Mouse (Mus musculus) intestine, embryonic 15.5 days (tissue): ENCODE results near the gene Sap18. TPM values are rescaled to one million over a fixed set of nuclear protein-coding genes. Genes with fewer than 3 reads are reported as not detected.
"Not testable (repeated sequence)": the region's sequence is repeated elsewhere in the genome, so short reads cannot be mapped to it uniquely, and the experiment has no call there.

Source experiments
- ATAC-seq: fragments of 200-750 bp; cut with Nextera tagmentation; 2 replicates; pipeline ENCODE4 v1.8.0; 2017; ENCODE audit warnings: moderate TSS enrichment, moderate library complexity
- H3K27ac ChIP-seq: fragments of 300-500 bp; sonication (generic); 2 replicates; pipeline ENCODE4 v1.5.1; 2015; ENCODE audit warnings: mild to moderate bottlenecking, inconsistent platforms
- H3K27me3 ChIP-seq: fragments of 300-500 bp; sonication (generic); replicated peaks from 2 replicates; pipeline ENCODE4 v1.6.1; 2015; ENCODE audit warnings: inconsistent platforms
- H3K36me3 ChIP-seq: fragments of 300-500 bp; sonication (generic); 2 replicates; pipeline ENCODE4 v1.6.1; 2015; ENCODE audit warnings: inconsistent platforms
- H3K4me1 ChIP-seq: fragments of 300-500 bp; sonication (generic); replicated peaks from 2 replicates; pipeline ENCODE4 v1.6.1; 2015; ENCODE audit warnings: inconsistent platforms
- H3K4me2 ChIP-seq: fragments of 300-500 bp; sonication (generic); replicated peaks from 2 replicates; pipeline ENCODE4 v1.6.1; 2015; ENCODE audit warnings: mild to moderate bottlenecking, inconsistent platforms
- H3K4me3 ChIP-seq: fragments of 300-500 bp; sonication (generic); replicated peaks from 2 replicates; pipeline ENCODE4 v1.5.1; 2015; ENCODE audit warnings: inconsistent platforms
- H3K9ac ChIP-seq: fragments of 300-500 bp; sonication (generic); 2 replicates; pipeline ENCODE4 v1.6.1; 2015; ENCODE audit warnings: inconsistent platforms
- H3K9me3 ChIP-seq: fragments of 300-500 bp; sonication (generic); 2 replicates; pipeline ENCODE4 v1.6.1; 2016; ENCODE audit warnings: inconsistent platforms
- WGBS: fragments of 180-500 bp; shearing (Covaris S2); methylation state at CpG from one replicate; pipeline ENCODE4 v1.1.7; 2015; 5-methylcytosine and 5-hydroxymethylcytosine counted together
- polyA plus RNA-seq: library from polyadenylated mRNA; unstranded; fragments of >200 nt; fragmentation: Nextera tagmentation; extraction: Ambion mirVana; gene quantifications from 2 replicates; pipeline ENCODE4 v1.2.1, GENCODE M21; 2015

Sap18 gene
- polyA plus RNA-seq, 1 experiment from 2014 or later = 18.2 TPM

GRCm38 (mm10) chr14:57835157-57835556, 37.2 kb downstream of the Sap18 start:
- no peaks in the 10 kb centered on the region for H3K9me3 ChIP-seq

GRCm38 (mm10) chr14:57844535-57844934, 46.6 kb downstream of the Sap18 start:
- Histone ChIP-seq H3K4me1 (no peaks in the 10 kb centered on the region), H3K27ac (no peak overlapping the region), H3K9me3 (no peaks in the 10 kb centered on the region), H3K4me3 (no peak overlapping the region), H3K27me3 (no peaks in the 10 kb centered on the region), H3K4me2 (no peak overlapping the region), H3K9ac (no peak overlapping the region), H3K36me3 (peaks cover 9% of the 10 kb centered on the region; the same call in 1 of the 2 replicates)
- no peak for ATAC-seq
- WGBS = 89% methylated on average over 3 of the region's 3 CpGs

More at GRCm38 (mm10) chr14:57835157-57835556, 37.2 kb downstream of the Sap18 start:
- Histone ChIP-seq H3K9ac (no peak overlapping the region), H3K4me3 (no peak overlapping the region), H3K4me1 (no peaks in the 10 kb centered on the region), H3K36me3 (peaks cover 11% of the 10 kb centered on the region; the same call in 1 of the 2 replicates), H3K27me3 (no peaks in the 10 kb centered on the region), H3K27ac (no peak overlapping the region), H3K4me2 (no peak overlapping the region)
- WGBS = 85% methylated on average over 10 of the region's 10 CpGs
- ATAC-seq = no peak

- not testable (repeated sequence) for H3K27ac ChIP-seq, H3K9me3 ChIP-seq, H3K4me3 ChIP-seq, H3K4me2 ChIP-seq, H3K4me1 ChIP-seq, H3K9ac ChIP-seq, ATAC-seq, H3K27me3 ChIP-seq
- peaks cover 11% of the 10 kb centered on the region; the same call in 1 of the 2 replicates for H3K36me3 ChIP-seq
- WGBS = 78% methylated on average over 5 of the region's 5 CpGs
These were observed 50.1 kb downstream of the Sap18 start for GRCm38 (mm10) chr14:57848061-57848460.

GRCm38 (mm10) chr14:57848646-57849045, 50.7 kb downstream of the Sap18 start:
- no peak for ATAC-seq
- Histone ChIP-seq H3K36me3 (peaks cover 11% of the 10 kb centered on the region; the same call in 1 of the 2 replicates), H3K4me3 (no peak overlapping the region), H3K27me3 (no peaks in the 10 kb centered on the region), H3K27ac (no peak overlapping the region), H3K4me2 (no peak overlapping the region), H3K9me3 (no peaks in the 10 kb centered on the region), H3K4me1 (no peaks in the 10 kb centered on the region), H3K9ac (no peak overlapping the region)
- 91% methylated on average over 2 of the region's 2 CpGs for WGBS

GRCm38 (mm10) chr14:57850330-57850729, 52.4 kb downstream of the Sap18 start:
- Histone ChIP-seq H3K4me3 (no peak overlapping the region), H3K9ac (no peak overlapping the region), H3K27ac (no peak overlapping the region), H3K36me3 (0 out of 2 replicates have a peak, but pooled peaks cover 6% of the 10 kb centered on the region), H3K4me1 (no peaks in the 10 kb centered on the region), H3K4me2 (no peak overlapping the region), H3K27me3 (no peaks in the 10 kb centered on the region), H3K9me3 (no peaks in the 10 kb centered on the region)
- 88% methylated on average over 3 of the region's 3 CpGs for WGBS
- no peak for ATAC-seq

GRCm38 (mm10) chr14:57852961-57853360, 55.0 kb downstream of the Sap18 start:
- ATAC-seq = no peak
- no peak overlapping the region for H3K4me2 ChIP-seq
- no peak overlapping the region for H3K27ac ChIP-seq
- H3K27me3 ChIP-seq = no peaks in the 10 kb centered on the region
- H3K9ac ChIP-seq = no peak overlapping the region
- H3K36me3 ChIP-seq = 0 out of 2 replicates have a peak, but pooled peaks cover 2% of the 10 kb centered on the region
- H3K4me1 ChIP-seq = no peaks in the 10 kb centered on the region
- H3K9me3 ChIP-seq = no peaks in the 10 kb centered on the region
- WGBS = 93% methylated on average over 2 of the region's 2 CpGs
- no peak overlapping the region for H3K4me3 ChIP-seq

- not testable (repeated sequence) for H3K9ac ChIP-seq, H3K4me3 ChIP-seq, ATAC-seq, H3K27me3 ChIP-seq, H3K4me1 ChIP-seq, H3K36me3 ChIP-seq, H3K27ac ChIP-seq, H3K4me2 ChIP-seq, H3K9me3 ChIP-seq
These were observed 58.1 kb downstream of the Sap18 start for GRCm38 (mm10) chr14:57856037-57856436.

Other genes starting within 250 kb of the Sap18 start
- 95.5 and 97.4 TPM in 2 replicates for gene Eef1akmt1, start 226.6 kb upstream of the Sap18 start, polyA plus RNA-seq
- 22.2 and 23.4 TPM in 2 replicates for gene Xpo4, start 132.8 kb upstream of the Sap18 start, polyA plus RNA-seq
- gene Gm49361, start 52.1 kb upstream of the Sap18 start, polyA plus RNA-seq = 0.05 TPM in 1 of 2 replicates, not detected in the other
- gene Lats2, start 39.8 kb upstream of the Sap18 start, polyA plus RNA-seq = 16.2 and 16.9 TPM in 2 replicates
- 27.2 and 30.8 TPM in 2 replicates for gene Ska3, start 28.0 kb downstream of the Sap18 start, polyA plus RNA-seq
- gene Mrpl57, start 28.1 kb downstream of the Sap18 start, polyA plus RNA-seq = 177 and 197 TPM in 2 replicates
- gene Zdhhc20, start 92.1 kb downstream of the Sap18 start, polyA plus RNA-seq = 55.3 and 61.6 TPM in 2 replicates
- gene Micu2, start 201.1 kb downstream of the Sap18 start, polyA plus RNA-seq = 80.4 and 84.5 TPM in 2 replicates